Comparison of ENCODE assay signal across 13 mouse cellular contexts in genomic region chr12:105092730-105093440, GRCm38 (mm10). TPM values are rescaled to one million over a fixed set of nuclear protein-coding genes. Genes with fewer than 3 reads are reported as not detected.
DNase-seq lines count a peak whose midpoint lies in the region; ATAC-seq and TF ChIP-seq lines count a peak whose summit lies in the region.
"Had no signal": no experiment of that assay in that cellular context is flagged by ENCODE, and none has a peak within 500 bp of the region (broad histone marks: within the 10 kb centered on the region; RNA-seq: fewer than 3 reads in every experiment).

No protein-coding gene starts in this region.

- WGBS in embryonic facial prominence, embryonic 14.5 days = 52% methylated on average over 9 of the region's 9 CpGs
- 48% methylated on average over 9 of the region's 9 CpGs for WGBS in hindbrain, embryonic 13.5 days
- WGBS in midbrain, postnatal 0 days = 44% methylated on average over 9 of the region's 9 CpGs
- WGBS in intestine, embryonic 15.5 days = 57% methylated on average over 9 of the region's 9 CpGs

- no peak for TF ChIP-seq CTCF in midbrain, postnatal 0 days (IDR thresholded peaks at IDR 0.05)

- intact Hi-C loops in left cerebral cortex, postnatal 36 days (cut with DNase I) = no loop called here

- no peak overlapping the region for H3K4me2 ChIP-seq in embryonic facial prominence, embryonic 14.5 days (ENCODE audit: low read depth, low read length)
- no peak overlapping the region for H3K4me2 ChIP-seq in hindbrain, embryonic 13.5 days
- no peak overlapping the region for H3K4me2 ChIP-seq in midbrain, postnatal 0 days (ENCODE audit: low read depth, low read length, poor library complexity, severe bottlenecking)
- no peak overlapping the region for H3K4me2 ChIP-seq in intestine, embryonic 15.5 days (replicated peaks)
- H3K4me2 ChIP-seq: liver, embryonic 15.5 days had no signal

- peak; percentile 9 for DNase-seq in left cerebral cortex, adult 11 months (ENCODE audit: low spot score)
- no peak for DNase-seq in left cerebral cortex, postnatal 36 days (ENCODE audit: low spot score in 2 of 2)
- DNase-seq in embryonic facial prominence, embryonic 14.5 days (ENCODE audit: low spot score) = peak; percentile 17
- peak; percentile 71 for DNase-seq in midbrain, postnatal 0 days (ENCODE audit: low spot score)
- DNase-seq in adipocyte (ENCODE audit: low spot score) = no peak
- DNase-seq in embryo, embryonic 9.5 days (ENCODE audit: extremely low spot score) = no peak
- DNase-seq: adrenal gland, postnatal 36 days; kidney, postnatal 25 days had no signal

- no peak overlapping the region for H3K9ac ChIP-seq in embryonic facial prominence, embryonic 14.5 days (ENCODE audit: low read depth, low read length)
- H3K9ac ChIP-seq in hindbrain, embryonic 13.5 days = no peak overlapping the region
- no peak overlapping the region for H3K9ac ChIP-seq in midbrain, postnatal 0 days (replicated peaks; ENCODE audit: low read length, poor library complexity, severe bottlenecking)
- no peak overlapping the region for H3K9ac ChIP-seq in intestine, embryonic 15.5 days
- H3K9ac ChIP-seq: liver, embryonic 15.5 days had no signal

- H3K27ac ChIP-seq in embryonic facial prominence, embryonic 14.5 days (replicated peaks; ENCODE audit: low read depth, low read length) = peak overlapping the region; percentile 59; the same call in 1 of the 2 replicates
- peak overlapping the region; percentile 88 for H3K27ac ChIP-seq in hindbrain, embryonic 13.5 days
- H3K27ac ChIP-seq in midbrain, postnatal 0 days (ENCODE audit: low read depth, low read length) = peak overlapping the region; percentile 64
- no peak overlapping the region for H3K27ac ChIP-seq in intestine, embryonic 15.5 days
- H3K27ac ChIP-seq: liver, embryonic 15.5 days had no signal

- no peak for ATAC-seq in embryonic facial prominence, embryonic 14.5 days (ENCODE audit: low read depth)
- ATAC-seq in hindbrain, embryonic 13.5 days (ENCODE audit: low FRiP score) = peak; percentile 52
- no peak; the same call in 1 of the 2 replicates for ATAC-seq in midbrain, postnatal 0 days (ENCODE audit: low FRiP score)
- ATAC-seq in intestine, embryonic 15.5 days = no peak

- H3K9me3 ChIP-seq in embryonic facial prominence, embryonic 14.5 days (ENCODE audit: control insufficient read depth, low read length) = no peaks in the 10 kb centered on the region
- no peaks in the 10 kb centered on the region for H3K9me3 ChIP-seq in hindbrain, embryonic 13.5 days
- no peaks in the 10 kb centered on the region for H3K9me3 ChIP-seq in midbrain, postnatal 0 days (ENCODE audit: low read length)
- no peaks in the 10 kb centered on the region for H3K9me3 ChIP-seq in intestine, embryonic 15.5 days
- H3K9me3 ChIP-seq: liver, embryonic 15.5 days had no signal

- H3K27me3 ChIP-seq in embryonic facial prominence, embryonic 14.5 days (replicated peaks; ENCODE audit: control insufficient read depth, insufficient read depth, low read length) = no peaks in the 10 kb centered on the region
- no peaks in the 10 kb centered on the region for H3K27me3 ChIP-seq in hindbrain, embryonic 13.5 days
- no peaks in the 10 kb centered on the region for H3K27me3 ChIP-seq in midbrain, postnatal 0 days (ENCODE audit: insufficient read depth, low read length)
- no peaks in the 10 kb centered on the region for H3K27me3 ChIP-seq in intestine, embryonic 15.5 days (replicated peaks)
- H3K27me3 ChIP-seq: liver, embryonic 15.5 days had no signal

- no peak overlapping the region for H3K4me3 ChIP-seq in embryonic facial prominence, embryonic 14.5 days (ENCODE audit: low read depth, low read length)
- H3K4me3 ChIP-seq in hindbrain, embryonic 13.5 days = no peak overlapping the region
- no peak overlapping the region for H3K4me3 ChIP-seq in midbrain, postnatal 0 days (ENCODE audit: low read depth, low read length)
- no peak overlapping the region for H3K4me3 ChIP-seq in intestine, embryonic 15.5 days (replicated peaks)
- H3K4me3 ChIP-seq: liver, embryonic 15.5 days had no signal

- H3K4me1 ChIP-seq in embryonic facial prominence, embryonic 14.5 days (ENCODE audit: control insufficient read depth, insufficient read depth, low read length) = peaks cover 4% of the 10 kb centered on the region; the same call in 1 of the 2 replicates
- peaks cover 31% of the 10 kb centered on the region for H3K4me1 ChIP-seq in hindbrain, embryonic 13.5 days (replicated peaks)
- peaks cover 4% of the 10 kb centered on the region; the same call in 1 of the 2 replicates for H3K4me1 ChIP-seq in midbrain, postnatal 0 days (ENCODE audit: insufficient read depth, low read length)
- H3K4me1 ChIP-seq in intestine, embryonic 15.5 days (replicated peaks) = no peaks in the 10 kb centered on the region
- H3K4me1 ChIP-seq: liver, embryonic 15.5 days had no signal

- no peaks in the 10 kb centered on the region for H3K36me3 ChIP-seq in embryonic facial prominence, embryonic 14.5 days (ENCODE audit: control insufficient read depth, insufficient read depth, low read length)
- no peaks in the 10 kb centered on the region for H3K36me3 ChIP-seq in hindbrain, embryonic 13.5 days
- H3K36me3 ChIP-seq in midbrain, postnatal 0 days (ENCODE audit: insufficient read depth, low read length) = no peaks in the 10 kb centered on the region
- H3K36me3 ChIP-seq in intestine, embryonic 15.5 days = no peaks in the 10 kb centered on the region
- H3K36me3 ChIP-seq: liver, embryonic 15.5 days had no signal

RNA-seq across cellular contexts. Expression of gene Tcl1b2, which starts 52.9 kb away (rescaled TPM):
- total RNA-seq in left cerebral cortex, postnatal 36 days (2021) = not detected
- not detected in 2 replicates for polyA plus RNA-seq in embryonic facial prominence, embryonic 14.5 days (2014; fragmentation: Nextera tagmentation; extraction: Ambion mirVana)
- not detected in 2 replicates for polyA plus RNA-seq in hindbrain, embryonic 13.5 days (2015; fragmentation: Nextera tagmentation; extraction: Ambion mirVana)
- total RNA-seq in midbrain, postnatal 0 days (2014; rRNA removed) = not detected in 2 replicates
- polyA plus RNA-seq in midbrain, postnatal 0 days (2015; fragmentation: Nextera tagmentation; extraction: Ambion mirVana) = not detected in 2 replicates
- polyA plus RNA-seq in intestine, embryonic 15.5 days (2015; fragmentation: Nextera tagmentation; extraction: Ambion mirVana) = not detected in 2 replicates
- total RNA-seq: adrenal gland, postnatal 36 days; left cerebral cortex, postnatal 10 days had no signal
- polyA plus RNA-seq: liver, embryonic 15.5 days; stomach, embryonic 14.5 days had no signal

Comparison
In these comparisons a context has a peak if more than half of its experiments do, and no peak if none do; other contexts are left out.
1. DNase-seq: peak in left cerebral cortex, adult 11 months (single experiment), embryonic facial prominence, embryonic 14.5 days (single experiment) and midbrain, postnatal 0 days (single experiment); none in left cerebral cortex, postnatal 36 days (0 of 2), adipocyte (single experiment) and embryo, embryonic 9.5 days (single experiment).